In genomic region chr2:179292566-179292965, GRCm38 (mm10) we compare ENCODE assay signal across 14 mouse cellular contexts.
DNase-seq lines count a peak whose midpoint lies in the region; ATAC-seq and TF ChIP-seq lines count a peak whose summit lies in the region.
"Had no signal": no experiment of that assay in that cellular context is flagged by ENCODE, and none has a peak within 500 bp of the region (broad histone marks: within the 10 kb centered on the region; RNA-seq: fewer than 3 reads in every experiment).

No protein-coding gene starts in this region.

- whole genome bisulfite sequencing in forebrain, embryonic 14.5 days = 56% methylated on average over 4 of the region's 4 CpGs
- WGBS in forebrain, embryonic 15.5 days = 60% methylated on average over 4 of the region's 4 CpGs
- 43% methylated on average over 4 of the region's 4 CpGs for WGBS in hindbrain, embryonic 15.5 days
- 41% methylated on average over 4 of the region's 4 CpGs for WGBS in midbrain, postnatal 0 days
- WGBS in embryonic facial prominence, embryonic 10.5 days = 50% methylated on average over 4 of the region's 4 CpGs

- TF ChIP-seq CTCF in midbrain, postnatal 0 days (IDR thresholded peaks at IDR 0.05) = peak; percentile 30; the same call in 1 of the 2 replicates

- H3K27ac ChIP-seq in forebrain, embryonic 14.5 days (ENCODE audit: low read depth, low read length) = 0 out of 2 replicates have a peak overlapping the region, but pooled peaks have one; percentile 23
- H3K27ac ChIP-seq in forebrain, embryonic 15.5 days (replicated peaks) = no peak overlapping the region
- peak overlapping the region; percentile 32; the same call in 1 of the 2 replicates for H3K27ac ChIP-seq in hindbrain, embryonic 15.5 days (replicated peaks)
- H3K27ac ChIP-seq in midbrain, postnatal 0 days (ENCODE audit: low read depth, low read length) = no peak overlapping the region
- no peak overlapping the region for H3K27ac ChIP-seq in embryonic facial prominence, embryonic 10.5 days (replicated peaks)
- H3K27ac ChIP-seq: layer of hippocampus, adult 2 months; limb, embryonic 12.5 days had no signal

- no peak overlapping the region for H3K4me3 ChIP-seq in forebrain, embryonic 14.5 days (ENCODE audit: low read depth, low read length)
- no peak overlapping the region for H3K4me3 ChIP-seq in forebrain, embryonic 15.5 days
- no peak overlapping the region for H3K4me3 ChIP-seq in hindbrain, embryonic 15.5 days
- no peak overlapping the region for H3K4me3 ChIP-seq in midbrain, postnatal 0 days (ENCODE audit: low read depth, low read length)
- no peak overlapping the region for H3K4me3 ChIP-seq in embryonic facial prominence, embryonic 10.5 days
- H3K4me3 ChIP-seq: heart, embryonic 12.5 days; layer of hippocampus, adult 2 months; limb, embryonic 12.5 days had no signal

- no peaks in the 10 kb centered on the region for H3K27me3 ChIP-seq in forebrain, embryonic 14.5 days (replicated peaks; ENCODE audit: control insufficient read depth, insufficient read depth, low read length)
- H3K27me3 ChIP-seq in forebrain, embryonic 15.5 days = no peaks in the 10 kb centered on the region
- H3K27me3 ChIP-seq in hindbrain, embryonic 15.5 days = no peaks in the 10 kb centered on the region
- no peaks in the 10 kb centered on the region; the same call in 1 of the 2 replicates for H3K27me3 ChIP-seq in midbrain, postnatal 0 days (ENCODE audit: insufficient read depth, low read length)
- no peaks in the 10 kb centered on the region for H3K27me3 ChIP-seq in embryonic facial prominence, embryonic 10.5 days (replicated peaks; ENCODE audit: low read depth, poor library complexity, severe bottlenecking)
- H3K27me3 ChIP-seq: heart, embryonic 12.5 days; limb, embryonic 12.5 days had no signal

- ATAC-seq in forebrain, embryonic 14.5 days = no peak
- ATAC-seq in forebrain, embryonic 15.5 days (replicated peaks) = no peak
- ATAC-seq in hindbrain, embryonic 15.5 days (ENCODE audit: low FRiP score, low read depth) = no peak
- no peak for ATAC-seq in midbrain, postnatal 0 days (ENCODE audit: low FRiP score)

- no peaks in the 10 kb centered on the region for H3K36me3 ChIP-seq in forebrain, embryonic 14.5 days (ENCODE audit: control insufficient read depth, insufficient read depth, low read length)
- H3K36me3 ChIP-seq in forebrain, embryonic 15.5 days = no peaks in the 10 kb centered on the region
- no peaks in the 10 kb centered on the region for H3K36me3 ChIP-seq in hindbrain, embryonic 15.5 days
- no peaks in the 10 kb centered on the region for H3K36me3 ChIP-seq in midbrain, postnatal 0 days (ENCODE audit: insufficient read depth, low read length)
- no peaks in the 10 kb centered on the region for H3K36me3 ChIP-seq in embryonic facial prominence, embryonic 10.5 days (replicated peaks)
- H3K36me3 ChIP-seq: heart, embryonic 12.5 days; limb, embryonic 12.5 days had no signal

- no peak overlapping the region for H3K9ac ChIP-seq in forebrain, embryonic 14.5 days (ENCODE audit: low read length)
- H3K9ac ChIP-seq in forebrain, embryonic 15.5 days (replicated peaks) = no peak overlapping the region
- H3K9ac ChIP-seq in hindbrain, embryonic 15.5 days = no peak overlapping the region
- H3K9ac ChIP-seq in midbrain, postnatal 0 days (replicated peaks; ENCODE audit: low read length, poor library complexity, severe bottlenecking) = no peak overlapping the region
- H3K9ac ChIP-seq: heart, embryonic 12.5 days; limb, embryonic 12.5 days had no signal

- H3K9me3 ChIP-seq in forebrain, embryonic 14.5 days (replicated peaks; ENCODE audit: control insufficient read depth, low read length) = 0 out of 2 replicates have a peak, but pooled peaks cover 2% of the 10 kb centered on the region
- H3K9me3 ChIP-seq in forebrain, embryonic 15.5 days = no peaks in the 10 kb centered on the region
- H3K9me3 ChIP-seq in hindbrain, embryonic 15.5 days = no peaks in the 10 kb centered on the region
- no peaks in the 10 kb centered on the region for H3K9me3 ChIP-seq in midbrain, postnatal 0 days (ENCODE audit: low read length)
- no peaks in the 10 kb centered on the region for H3K9me3 ChIP-seq in embryonic facial prominence, embryonic 10.5 days
- H3K9me3 ChIP-seq: heart, embryonic 12.5 days; limb, embryonic 12.5 days had no signal

- no peak for DNase-seq in forebrain, embryonic 14.5 days (ENCODE audit: low spot score)
- peak; percentile 52 for DNase-seq in embryo, embryonic 10 days (ENCODE audit: low spot score)
- no peak for DNase-seq in midbrain, postnatal 0 days (ENCODE audit: low spot score)
- no peak for DNase-seq in spleen, postnatal 4 days (ENCODE audit: low spot score in 2 of 2)
- no peak for DNase-seq in lung, postnatal 10 days
- DNase-seq in embryonic facial prominence, embryonic 10.5 days (ENCODE audit: low spot score) = no peak
- DNase-seq: gastrocnemius, postnatal 10 days; lung, postnatal 4 days; right cerebral cortex, postnatal 14 days had no signal

- no peak overlapping the region for H3K4me2 ChIP-seq in forebrain, embryonic 14.5 days (ENCODE audit: low read length)
- no peak overlapping the region for H3K4me2 ChIP-seq in forebrain, embryonic 15.5 days (replicated peaks)
- no peak overlapping the region for H3K4me2 ChIP-seq in hindbrain, embryonic 15.5 days
- no peak overlapping the region for H3K4me2 ChIP-seq in midbrain, postnatal 0 days (ENCODE audit: low read depth, low read length, poor library complexity, severe bottlenecking)
- H3K4me2 ChIP-seq: heart, embryonic 12.5 days; limb, embryonic 12.5 days had no signal

- H3K4me1 ChIP-seq in forebrain, embryonic 14.5 days (ENCODE audit: control insufficient read depth, insufficient read depth, low read length) = peaks cover 16% of the 10 kb centered on the region
- H3K4me1 ChIP-seq in forebrain, embryonic 15.5 days = peaks cover 39% of the 10 kb centered on the region
- peaks cover 38% of the 10 kb centered on the region for H3K4me1 ChIP-seq in hindbrain, embryonic 15.5 days (replicated peaks)
- H3K4me1 ChIP-seq in midbrain, postnatal 0 days (ENCODE audit: insufficient read depth, low read length) = peaks cover 20% of the 10 kb centered on the region
- H3K4me1 ChIP-seq in embryonic facial prominence, embryonic 10.5 days = peaks cover 22% of the 10 kb centered on the region
- H3K4me1 ChIP-seq: heart, embryonic 12.5 days had no signal

Comparison
In these comparisons a context has a peak if more than half of its experiments do, and no peak if none do; other contexts are left out.
1. H3K27ac ChIP-seq: peak in forebrain, embryonic 14.5 days (single experiment) and hindbrain, embryonic 15.5 days (single experiment); none in forebrain, embryonic 15.5 days (single experiment), midbrain, postnatal 0 days (single experiment) and embryonic facial prominence, embryonic 10.5 days (single experiment).